Mouse (Mus musculus) heart, embryonic 11.5 days (tissue): ENCODE measurements around the gene Lrch3. TPM values are rescaled to one million over a fixed set of nuclear protein-coding genes. Genes with fewer than 3 reads are reported as not detected.
"Not testable (repeated sequence)": the region's sequence is repeated elsewhere in the genome, so short reads cannot be mapped to it uniquely, and the experiment has no call there.

Source experiments
- ATAC-seq: fragments of 200-750 bp; cut with Nextera tagmentation; replicated peaks from 2 replicates; pipeline ENCODE4 v1.8.0; 2017; ENCODE audit warnings: moderate library complexity; ENCODE audit not compliant: insufficient number of reproducible peaks, low FRiP score, low TSS enrichment
- H3K27ac ChIP-seq: fragments of 300-500 bp; sonication (generic); 2 replicates; pipeline ENCODE4 v1.5.1; 2014; ENCODE audit warnings: mild to moderate bottlenecking, low read depth, low read length
- H3K27me3 ChIP-seq: fragments of 300-500 bp; sonication (generic); 2 replicates; pipeline ENCODE4 v1.6.1; 2014; ENCODE audit warnings: mild to moderate bottlenecking, low read length, mixed read lengths; ENCODE audit not compliant: control insufficient read depth, insufficient read depth
- H3K36me3 ChIP-seq: fragments of 300-500 bp; sonication (generic); 2 replicates; pipeline ENCODE4 v1.6.1; 2014; ENCODE audit warnings: mild to moderate bottlenecking, low read length, moderate library complexity, mixed read lengths; ENCODE audit not compliant: control insufficient read depth, insufficient read depth
- H3K4me1 ChIP-seq: fragments of 300-500 bp; sonication (generic); 2 replicates; pipeline ENCODE4 v1.6.1; 2014; ENCODE audit warnings: low read length; ENCODE audit not compliant: control insufficient read depth, insufficient read depth
- H3K4me2 ChIP-seq: fragments of 300-500 bp; sonication (generic); 2 replicates; pipeline ENCODE4 v1.6.1; 2014; ENCODE audit warnings: mild to moderate bottlenecking, moderate library complexity
- H3K4me3 ChIP-seq: fragments of 300-500 bp; sonication (generic); 2 replicates; pipeline ENCODE4 v1.5.1; 2014; ENCODE audit warnings: low read depth, low read length
- H3K9ac ChIP-seq: fragments of 300-500 bp; sonication (generic); 2 replicates; pipeline ENCODE4 v1.6.1; 2014; ENCODE audit warnings: mild to moderate bottlenecking, low read depth, low read length, moderate library complexity
- H3K9me3 ChIP-seq: fragments of 300-500 bp; sonication (generic); replicated peaks from 2 replicates; pipeline ENCODE4 v1.6.1; 2016; ENCODE audit warnings: low read length; ENCODE audit not compliant: control insufficient read depth
- WGBS: fragments of 180-500 bp; shearing (Covaris S2); extraction: QIAGEN DNeasy Blood & Tissue Kit; methylation state at CpG from one replicate; pipeline ENCODE4 v1.1.7; 2014; ENCODE audit not compliant: insufficient replicate concordance; 5-methylcytosine and 5-hydroxymethylcytosine counted together
- polyA plus RNA-seq: library from polyadenylated mRNA; unstranded; fragments of >200 nt; fragmentation: Nextera tagmentation; extraction: Ambion mirVana; gene quantifications from 2 replicates; pipeline ENCODE4 v1.2.1, GENCODE M21; 2014

The Lrch3 gene
- polyA plus RNA-seq, 1 experiment from 2014 or later, result 25.3 TPM

DNA sequence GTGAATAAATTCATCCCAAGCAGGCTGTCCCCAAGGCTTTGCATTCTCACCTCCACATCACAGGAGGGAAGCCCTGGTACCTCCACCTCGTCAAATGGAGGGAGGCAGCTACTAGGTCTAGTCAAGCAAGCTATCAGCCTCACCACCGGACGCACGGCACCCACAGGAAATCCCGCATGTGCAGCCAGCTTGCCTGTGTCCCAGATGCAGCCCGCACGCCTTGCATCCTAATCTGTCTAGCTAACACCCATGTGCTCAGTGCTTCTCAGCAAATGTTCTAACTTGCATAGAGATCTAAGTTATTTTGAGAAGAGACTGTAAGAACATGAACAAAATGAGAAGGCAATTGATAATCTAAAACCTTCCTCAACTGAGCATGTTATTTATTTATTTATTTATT, 112.5 kb downstream of the Lrch3 start:
- Histone ChIP-seq H3K9me3 (no peaks in the 10 kb centered on the region), H3K27me3 (no peaks in the 10 kb centered on the region), H3K4me3 (no peak overlapping the region), H3K4me2 (no peak overlapping the region), H3K27ac (no peak overlapping the region), H3K4me1 (no peaks in the 10 kb centered on the region), H3K9ac (no peak overlapping the region), H3K36me3 (no peaks in the 10 kb centered on the region)
- ATAC-seq, result no peak
- 77% methylated on average over 7 of the region's 7 CpGs for WGBS

GRCm38 (mm10) chr16:33036006-33036405, 122.1 kb downstream of the Lrch3 start:
- 66% methylated on average over 4 of the region's 4 CpGs for WGBS
- H3K36me3 ChIP-seq, result no peaks in the 10 kb centered on the region
- no peak overlapping the region for H3K9ac ChIP-seq
- no peaks in the 10 kb centered on the region for H3K27me3 ChIP-seq
- H3K4me3 ChIP-seq, result no peak overlapping the region
- no peaks in the 10 kb centered on the region for H3K9me3 ChIP-seq
- no peaks in the 10 kb centered on the region; the same call in 1 of the 2 replicates for H3K4me1 ChIP-seq
- no peak overlapping the region for H3K27ac ChIP-seq
- H3K4me2 ChIP-seq, result no peak overlapping the region
- no peak for ATAC-seq

DNA sequence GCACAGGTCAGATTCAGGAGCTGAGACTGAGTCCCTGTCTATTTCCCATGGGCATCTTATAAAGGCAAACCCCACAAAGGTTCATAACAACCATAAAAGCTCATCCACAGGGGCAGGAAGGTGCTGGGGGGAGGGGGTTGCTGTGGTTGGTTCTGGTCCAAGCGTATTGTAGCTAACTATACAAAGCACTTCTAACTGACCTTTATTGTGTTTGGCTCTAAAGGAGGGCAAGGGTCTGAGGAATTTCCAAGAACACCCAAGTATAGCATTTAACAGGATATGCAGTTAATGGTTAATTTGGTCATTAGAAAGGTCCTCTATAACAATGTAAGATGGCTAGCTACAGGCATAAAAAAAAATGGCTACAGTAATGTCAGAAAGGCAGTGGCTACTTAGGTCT, 128.8 kb downstream of the Lrch3 start:
- Histone ChIP-seq H3K9ac (no peak overlapping the region), H3K27me3 (no peaks in the 10 kb centered on the region), H3K27ac (no peak overlapping the region), H3K4me1 (no peaks in the 10 kb centered on the region), H3K4me3 (no peak overlapping the region), H3K9me3 (no peaks in the 10 kb centered on the region), H3K36me3 (no peaks in the 10 kb centered on the region), H3K4me2 (no peak overlapping the region)
- no peak for ATAC-seq
- 78% methylated on average over 1 of the region's 1 CpGs for WGBS

DNA sequence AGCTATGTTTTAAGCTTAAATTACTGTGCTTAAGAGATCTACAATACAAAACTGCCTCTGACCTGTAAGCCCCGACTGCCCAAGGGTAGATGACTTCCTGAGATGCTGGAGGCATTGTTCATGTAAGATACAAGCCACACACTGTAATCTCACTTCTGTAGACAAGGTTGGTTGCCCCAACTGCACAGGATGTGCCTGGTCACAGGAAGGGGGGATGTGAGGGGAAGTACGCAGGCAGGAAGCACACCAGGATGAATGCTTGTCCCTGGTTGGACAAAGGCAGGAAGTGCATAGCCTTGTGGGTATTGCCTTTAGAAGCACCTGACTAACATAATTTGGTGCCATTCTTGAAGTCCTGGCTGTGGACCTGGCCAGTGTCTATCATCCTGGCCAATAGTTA, 129.4 kb downstream of the Lrch3 start:
- Histone ChIP-seq H3K27ac (no peak overlapping the region), H3K9me3 (no peaks in the 10 kb centered on the region), H3K4me2 (no peak overlapping the region), H3K36me3 (no peaks in the 10 kb centered on the region), H3K4me1 (no peaks in the 10 kb centered on the region), H3K9ac (no peak overlapping the region), H3K27me3 (no peaks in the 10 kb centered on the region), H3K4me3 (no peak overlapping the region)
- WGBS, result 54% methylated on average over 2 of the region's 2 CpGs
- ATAC-seq, result no peak

DNA sequence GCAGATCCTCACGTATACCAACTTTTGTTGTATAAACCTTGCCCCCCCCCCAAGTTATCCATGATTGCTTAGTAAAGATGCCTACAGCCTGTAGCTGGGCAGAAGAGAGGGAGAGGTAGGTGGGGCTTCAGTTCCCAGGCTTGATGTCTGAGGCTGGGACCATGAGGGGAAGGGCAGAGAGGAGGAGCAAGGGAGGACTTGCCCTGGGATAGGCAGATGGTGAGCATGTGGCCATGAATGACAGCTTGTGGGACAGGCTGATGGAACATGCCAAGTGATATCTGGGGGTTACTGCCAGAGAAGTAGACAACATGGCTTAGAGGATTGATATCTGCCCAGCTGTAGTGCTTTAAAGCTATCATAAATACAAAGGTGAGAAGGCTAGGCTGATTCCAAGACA, 134.1 kb downstream of the Lrch3 start:
- H3K27me3 ChIP-seq, result no peaks in the 10 kb centered on the region
- no peak overlapping the region for H3K4me2 ChIP-seq
- no peaks in the 10 kb centered on the region for H3K36me3 ChIP-seq
- ATAC-seq, result no peak
- H3K9ac ChIP-seq, result no peak overlapping the region
- H3K27ac ChIP-seq, result no peak overlapping the region
- 89% methylated on average over 1 of the region's 1 CpGs for WGBS
- no peak overlapping the region for H3K4me3 ChIP-seq
- H3K9me3 ChIP-seq, result no peaks in the 10 kb centered on the region
- no peaks in the 10 kb centered on the region for H3K4me1 ChIP-seq

DNA sequence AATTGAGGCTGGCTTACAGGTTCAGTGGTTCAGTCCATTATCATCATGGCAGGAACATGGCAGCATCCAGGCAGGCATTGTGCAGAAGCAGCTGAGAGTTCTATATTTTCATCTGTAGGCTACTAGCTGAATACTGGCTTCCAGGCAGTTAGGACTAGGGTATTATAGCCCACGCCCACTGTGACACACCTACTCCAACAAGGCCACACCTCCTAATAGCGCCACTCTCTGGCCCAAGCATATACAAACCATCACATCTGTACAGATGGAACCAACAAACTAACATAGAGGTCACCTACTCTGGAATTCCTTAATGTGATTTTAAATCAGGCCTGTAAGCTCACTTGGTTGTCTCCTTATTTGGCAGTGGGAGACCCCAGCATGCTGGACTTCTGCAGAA, 134.8 kb downstream of the Lrch3 start:
- no peak overlapping the region for H3K9ac ChIP-seq
- WGBS, result 68% methylated on average over 2 of the region's 2 CpGs
- no peak for ATAC-seq

GRCm38 (mm10) chr16:33049809-33050208, 135.9 kb downstream of the Lrch3 start:
- Histone ChIP-seq H3K4me3 (no peak overlapping the region), H3K27me3 (no peaks in the 10 kb centered on the region), H3K9ac (no peak overlapping the region), H3K27ac (no peak overlapping the region), H3K4me1 (no peaks in the 10 kb centered on the region), H3K36me3 (no peaks in the 10 kb centered on the region), H3K9me3 (no peaks in the 10 kb centered on the region), H3K4me2 (no peak overlapping the region)
- WGBS, result 81% methylated on average over 16 of the region's 16 CpGs
- ATAC-seq, result no peak

More for the DNA sequence above, 134.8 kb downstream of the Lrch3 start:
- H3K4me2 ChIP-seq, result no peak overlapping the region
- no peaks in the 10 kb centered on the region for H3K4me1 ChIP-seq
- H3K9me3 ChIP-seq, result no peaks in the 10 kb centered on the region
- H3K4me3 ChIP-seq, result no peak overlapping the region
- no peaks in the 10 kb centered on the region for H3K27me3 ChIP-seq
- H3K27ac ChIP-seq, result no peak overlapping the region
- H3K36me3 ChIP-seq, result no peaks in the 10 kb centered on the region

GRCm38 (mm10) chr16:33053141-33053540, 139.2 kb downstream of the Lrch3 start:
- Histone ChIP-seq H3K9me3 (no peaks in the 10 kb centered on the region), H3K9ac (no peak overlapping the region), H3K27ac (no peak overlapping the region), H3K4me2 (no peak overlapping the region), H3K4me3 (no peak overlapping the region), H3K27me3 (no peaks in the 10 kb centered on the region), H3K4me1 (peaks cover 7% of the 10 kb centered on the region), H3K36me3 (peaks cover 2% of the 10 kb centered on the region; the same call in 1 of the 2 replicates)
- no peak for ATAC-seq
- 64% methylated on average over 5 of the region's 5 CpGs for WGBS

- not testable (repeated sequence) for H3K27ac ChIP-seq, H3K4me3 ChIP-seq, ATAC-seq, H3K9me3 ChIP-seq, H3K4me2 ChIP-seq, H3K27me3 ChIP-seq, H3K9ac ChIP-seq
- Histone ChIP-seq H3K4me1 (peaks cover 11% of the 10 kb centered on the region), H3K36me3 (peaks cover 17% of the 10 kb centered on the region)
- WGBS, result 67% methylated on average over 2 of the region's 2 CpGs
These were observed 141.0 kb downstream of the Lrch3 start for GRCm38 (mm10) chr16:33054927-33055326.
